Mouse (Mus musculus) heart, postnatal 0 days (tissue): ENCODE results near the gene Gm20696. TPM values are rescaled to one million over a fixed set of nuclear protein-coding genes. Genes with fewer than 3 reads are reported as not detected.

Experiments
- ATAC-seq: fragments of 200-750 bp; cut with Nextera tagmentation; 2 replicates; pipeline ENCODE4 v1.8.0; 2017; ENCODE audit warnings: low read depth, moderate number of reproducible peaks, moderate library complexity; ENCODE audit not compliant: insufficient read depth
- DNase-seq: peaks from one replicate; pipeline ENCODE4 v3.0.0-alpha.2; 2016; ENCODE audit warnings: low spot score
- H3K27ac ChIP-seq: fragments of 300-500 bp; sonication (generic); 2 replicates; pipeline ENCODE4 v1.5.1; 2014; ENCODE audit warnings: low read depth, mild to moderate bottlenecking
- H3K27me3 ChIP-seq: fragments of 300-500 bp; sonication (generic); 2 replicates; pipeline ENCODE4 v1.6.1; 2014; ENCODE audit warnings: low read length, mixed read lengths; ENCODE audit not compliant: control insufficient read depth, insufficient read depth
- H3K36me3 ChIP-seq: fragments of 300-500 bp; sonication (generic); replicated peaks from 2 replicates; pipeline ENCODE4 v1.6.1; 2014; ENCODE audit warnings: low read length, mixed read lengths; ENCODE audit not compliant: control insufficient read depth, insufficient read depth
- H3K4me1 ChIP-seq: fragments of 300-500 bp; sonication (generic); 2 replicates; pipeline ENCODE4 v1.6.1; 2014; ENCODE audit warnings: antibody characterized with exemption; ENCODE audit not compliant: control insufficient read depth, insufficient read depth
- H3K4me2 ChIP-seq: fragments of 300-500 bp; sonication (generic); 2 replicates; pipeline ENCODE4 v1.6.1; 2014; ENCODE audit warnings: low read depth, mild to moderate bottlenecking, low read length, moderate library complexity
- H3K4me3 ChIP-seq: fragments of 300-500 bp; sonication (generic); 2 replicates; pipeline ENCODE4 v1.5.1; 2014; ENCODE audit warnings: low read depth, low read length
- H3K9ac ChIP-seq: fragments of 300-500 bp; sonication (generic); replicated peaks from 2 replicates; pipeline ENCODE4 v1.6.1; 2014; ENCODE audit warnings: low read depth, low read length, mixed read lengths
- H3K9me3 ChIP-seq: fragments of 300-500 bp; sonication (generic); replicated peaks from 2 replicates; pipeline ENCODE4 v1.6.1; 2016; ENCODE audit warnings: low read length; ENCODE audit not compliant: control insufficient read depth
- CTCF ChIP-seq: IDR thresholded peaks from 2 replicates; pipeline ENCODE4 v1.5.1; 2016; ENCODE audit warnings: antibody characterized with exemption, control low read depth, low read depth
- EP300 ChIP-seq: IDR thresholded peaks from 2 replicates; pipeline ENCODE4 v1.6.1; 2016; ENCODE audit warnings: antibody characterized with exemption, low read depth
- WGBS: fragments of 180-500 bp; shearing (Covaris S2); extraction: QIAGEN DNeasy Blood & Tissue Kit; methylation state at CpG from one replicate; pipeline ENCODE4 v1.1.7; 2014; 5-methylcytosine and 5-hydroxymethylcytosine counted together
- polyA plus RNA-seq: library from polyadenylated mRNA; unstranded; fragments of >200 nt; fragmentation: Nextera tagmentation; extraction: Ambion mirVana; gene quantifications from 2 replicates; pipeline ENCODE4 v1.2.1, GENCODE M21; 2015
- total RNA-seq: library from RNA; depleted of rRNA; stranded (reverse); fragments of >200 nt; gene quantifications from 2 replicates; pipeline ENCODE4 v1.2.3, GENCODE M21; 2014; ENCODE audit warnings: low replicate concordance

Gene Gm20696
- total and polyA plus RNA-seq, 2 experiments from 2014 or later: 0.95 to 2.0 TPM

GRCm38 (mm10) chr6:99439878-99440361, 226.7 kb downstream of the Gm20696 start:
- no peaks in the 10 kb centered on the region for H3K36me3 ChIP-seq
- peak overlapping the region; percentile 47 for H3K4me2 ChIP-seq
- peak overlapping the region; percentile 78 for H3K27ac ChIP-seq
- peak; percentile 50 for ATAC-seq
- no peak overlapping the region for H3K4me3 ChIP-seq
- peak overlapping the region; percentile 42; the same call in 1 of the 2 replicates for H3K9ac ChIP-seq
- H3K27me3 ChIP-seq: no peaks in the 10 kb centered on the region
- no peak for TF ChIP-seq CTCF
- no peak for TF ChIP-seq EP300
- H3K9me3 ChIP-seq: no peaks in the 10 kb centered on the region
- 8% methylated on average over 9 of the region's 9 CpGs for WGBS
- H3K4me1 ChIP-seq: peaks cover 24% of the 10 kb centered on the region
- DNase-seq: peak; percentile 27

- Histone ChIP-seq H3K9ac (peak overlapping the region; percentile 42), H3K27me3 (no peaks in the 10 kb centered on the region), H3K4me1 (peaks cover 24% of the 10 kb centered on the region), H3K4me3 (no peak overlapping the region), H3K36me3 (0 out of 2 replicates have a peak, but pooled peaks cover 5% of the 10 kb centered on the region), H3K27ac (peak overlapping the region; percentile 78), H3K9me3 (no peaks in the 10 kb centered on the region), H3K4me2 (peak overlapping the region; percentile 47)
- WGBS: 32% methylated on average over 9 of the region's 9 CpGs
- DNase-seq (no peak), ATAC-seq (no peak)
- no peak for TF ChIP-seq CTCF
Observed at GRCm38 (mm10) chr6:99439214-99439877, 227.3 kb downstream of the Gm20696 start.

GRCm38 (mm10) chr6:99436371-99436770, 230.2 kb downstream of the Gm20696 start:
- H3K4me3 ChIP-seq: no peak overlapping the region
- peaks cover 24% of the 10 kb centered on the region for H3K4me1 ChIP-seq
- H3K27ac ChIP-seq: no peak overlapping the region
- no peak overlapping the region for H3K9ac ChIP-seq
- no peaks in the 10 kb centered on the region for H3K9me3 ChIP-seq
- H3K27me3 ChIP-seq: no peaks in the 10 kb centered on the region
- no peak for TF ChIP-seq CTCF
- TF ChIP-seq EP300: no peak
- ATAC-seq: no peak
- H3K4me2 ChIP-seq: no peak overlapping the region
- 66% methylated on average over 6 of the region's 6 CpGs for WGBS
- DNase-seq: no peak
- 0 out of 2 replicates have a peak, but pooled peaks cover 7% of the 10 kb centered on the region for H3K36me3 ChIP-seq

GRCm38 (mm10) chr6:99435140-99435539, 231.5 kb downstream of the Gm20696 start:
- no peak for ATAC-seq
- 95% methylated on average over 10 of the region's 10 CpGs for WGBS
- no peaks in the 10 kb centered on the region for H3K9me3 ChIP-seq

GRCm38 (mm10) chr6:99433006-99433405, 233.6 kb downstream of the Gm20696 start:
- Histone ChIP-seq H3K4me1 (no peaks in the 10 kb centered on the region), H3K27me3 (no peaks in the 10 kb centered on the region), H3K9me3 (no peaks in the 10 kb centered on the region), H3K4me3 (no peak overlapping the region), H3K9ac (no peak overlapping the region), H3K27ac (no peak overlapping the region), H3K36me3 (0 out of 2 replicates have a peak, but pooled peaks cover 7% of the 10 kb centered on the region), H3K4me2 (no peak overlapping the region)
- TF ChIP-seq CTCF: no peak
- no peak for ATAC-seq
- no peak for DNase-seq
- 91% methylated on average over 9 of the region's 9 CpGs for WGBS

More at GRCm38 (mm10) chr6:99435140-99435539, 231.5 kb downstream of the Gm20696 start:
- Histone ChIP-seq H3K27ac (no peak overlapping the region), H3K36me3 (0 out of 2 replicates have a peak, but pooled peaks cover 7% of the 10 kb centered on the region), H3K4me1 (peaks cover 15% of the 10 kb centered on the region), H3K4me2 (no peak overlapping the region), H3K27me3 (no peaks in the 10 kb centered on the region), H3K4me3 (no peak overlapping the region), H3K9ac (no peak overlapping the region)
- TF ChIP-seq EP300: no peak
- no peak for TF ChIP-seq CTCF
- no peak for DNase-seq
